Mouse (Mus musculus): ENCODE data around the gene Ppp1r9b.

Gene Ppp1r9b

GRCm38 (mm10) chr11:95044185-95044870 lies 53.5 kb downstream of the Ppp1r9b start:
- in situ Hi-C loops (cut with MboI, MseI), result no loop called here

GRCm38 (mm10) chr11:95046980-95047680 lies 56.3 kb downstream of the Ppp1r9b start:
- in situ Hi-C loops (cut with MboI, MseI), result no loop called here

- in situ Hi-C loops (cut with MboI, MseI), result no loop called here
Measured at GRCm38 (mm10) chr11:95053062-95053461, 62.2 kb downstream of the Ppp1r9b start.
